Mouse (Mus musculus) MEL (cell line): ENCODE results near the gene RPS10-NUDT3. TPM values are rescaled to one million over a fixed set of nuclear protein-coding genes. Genes with fewer than 3 reads are reported as not detected.

Source experiments
- DNase-seq: peaks from one replicate; pipeline ENCODE4 v3.0.0; 2011; ENCODE audit warnings: low read depth, low spot score
- H3K27ac ChIP-seq: 2 replicates; pipeline ENCODE4 v1.5.1; 2012; ENCODE audit warnings: low read depth, mild to moderate bottlenecking, control low read depth, low read length, moderate library complexity; ENCODE audit not compliant: control insufficient read depth
- H3K27me3 ChIP-seq, 2 experiments: fragments of 150-350 bp in 1 of 2; sonication (generic) in 1 of 2; 2 replicates each; pipeline ENCODE4 v1.6.1; 2012; ENCODE audit warnings: low read length in 2 of 2, mild to moderate bottlenecking in 2 of 2, improper control_type of control experiment in 1 of 2, moderate library complexity in 1 of 2; ENCODE audit not compliant: insufficient read depth in 2 of 2, control insufficient read depth in 1 of 2
- H3K36me3 ChIP-seq, 2 experiments: 2 replicates each; pipeline ENCODE4 v1.6.1; 2012 to 2014; ENCODE audit warnings: low read length in 2 of 2, improper control_type of control experiment in 1 of 2, inconsistent platforms in 1 of 2, mild to moderate bottlenecking in 1 of 2; ENCODE audit not compliant: insufficient read depth in 2 of 2, control insufficient read depth in 1 of 2
- H3K4me1 ChIP-seq, 2 experiments: fragments of 150-350 bp in 1 of 2; sonication (generic) in 1 of 2; 2 replicates each; pipeline ENCODE4 v1.6.1; 2012; ENCODE audit warnings: low read length in 2 of 2, improper control_type of control experiment in 1 of 2, mild to moderate bottlenecking in 1 of 2; ENCODE audit not compliant: insufficient read depth in 2 of 2, control insufficient read depth in 1 of 2
- H3K4me3 ChIP-seq, 2 experiments: fragments of 150-350 bp in 1 of 2; sonication (generic) in 1 of 2; 2 replicates each; pipeline ENCODE4 v1.5.1; 2012; ENCODE audit warnings: low read depth in 2 of 2, low read length in 2 of 2, mild to moderate bottlenecking in 2 of 2, moderate library complexity in 2 of 2, control low read depth in 1 of 2, improper control_type of control experiment in 1 of 2; ENCODE audit not compliant: control insufficient read depth in 1 of 2, insufficient read depth in 1 of 2
- H3K79me2 ChIP-seq: 2 replicates; pipeline ENCODE4 v1.6.1; 2012; ENCODE audit warnings: mild to moderate bottlenecking, low read length, moderate library complexity; ENCODE audit not compliant: control insufficient read depth, poor library complexity, insufficient read depth
- H3K9ac ChIP-seq: 2 replicates; pipeline ENCODE4 v1.6.1; 2012; ENCODE audit warnings: low read depth, mild to moderate bottlenecking, control low read depth, low read length, moderate library complexity; ENCODE audit not compliant: control insufficient read depth, poor library complexity, severe bottlenecking
- H3K9me3 ChIP-seq: fragments of 150-350 bp; sonication (generic); replicated peaks from 2 replicates; pipeline ENCODE4 v1.6.1; 2012; ENCODE audit warnings: mild to moderate bottlenecking, low read length, improper control_type of control experiment, moderate library complexity; ENCODE audit not compliant: insufficient read depth
- CHD1 ChIP-seq: IDR thresholded peaks from 2 replicates; pipeline ENCODE4 v1.6.1; 2012; ENCODE audit warnings: low read depth, mild to moderate bottlenecking, inconsistent platforms, low read length, improper control_type of control experiment
- CHD2 ChIP-seq: IDR thresholded peaks from 2 replicates; pipeline ENCODE4 v1.6.1; 2011; ENCODE audit warnings: low read length, improper control_type of control experiment
- CTCF ChIP-seq, 3 experiments: IDR thresholded peaks in 2 of 3; conservative IDR thresholded peaks in 1 of 3; 2 replicates each; pipeline ENCODE4 v1.5.1; 2011 to 2012; ENCODE audit warnings: low read length in 3 of 3, low read depth in 2 of 3, mild to moderate bottlenecking in 2 of 3, improper control_type of control experiment in 1 of 3, inconsistent platforms in 1 of 3, mixed read lengths in 1 of 3, moderate library complexity in 1 of 3; ENCODE audit not compliant: control insufficient read depth in 1 of 3, insufficient read depth in 1 of 3, poor library complexity in 1 of 3, severe bottlenecking in 1 of 3
- E2F4 ChIP-seq: IDR thresholded peaks from 2 replicates; pipeline ENCODE4 v1.6.1; 2011; ENCODE audit warnings: low read depth, low read length, improper control_type of control experiment, borderline replicate concordance
- ELF1 ChIP-seq: IDR thresholded peaks from 2 replicates; pipeline ENCODE4 v1.6.1; 2014; ENCODE audit warnings: low read depth, mild to moderate bottlenecking, inconsistent platforms, low read length, improper control_type of control experiment, moderate library complexity
- EP300 ChIP-seq, 2 experiments: IDR thresholded peaks; 2 replicates each; pipeline ENCODE4 v1.6.1; 2011; ENCODE audit warnings: improper control_type of control experiment in 2 of 2, low read length in 2 of 2, low read depth in 1 of 2, mild to moderate bottlenecking in 1 of 2
- MEF2A ChIP-seq: IDR thresholded peaks from 2 replicates; pipeline ENCODE4 v1.6.1; 2014; ENCODE audit warnings: low read depth, mild to moderate bottlenecking, inconsistent platforms, low read length, improper control_type of control experiment; ENCODE audit not compliant: poor library complexity, insufficient replicate concordance, severe bottlenecking; ENCODE audit errors: extremely low read depth
- MXI1 ChIP-seq: IDR thresholded peaks from 2 replicates; pipeline ENCODE4 v1.6.1; 2011; ENCODE audit warnings: mild to moderate bottlenecking, low read depth, low read length, improper control_type of control experiment
- MYB ChIP-seq: IDR thresholded peaks from 2 replicates; pipeline ENCODE4 v1.6.1; 2011; ENCODE audit warnings: mild to moderate bottlenecking, low read depth, low read length, improper control_type of control experiment
- NELFE ChIP-seq: IDR thresholded peaks from 2 replicates; pipeline ENCODE4 v1.6.1; 2011; ENCODE audit warnings: low read depth, low read length, improper control_type of control experiment
- POLR2AphosphoS5 ChIP-seq: IDR thresholded peaks from 2 replicates; pipeline ENCODE4 v1.6.1; 2012; ENCODE audit warnings: low read depth, borderline replicate concordance, mild to moderate bottlenecking, inconsistent platforms, low read length, moderate library complexity, mixed read lengths
- RCOR1 ChIP-seq: IDR thresholded peaks from 2 replicates; pipeline ENCODE4 v1.6.1; 2012; ENCODE audit warnings: low read depth, mild to moderate bottlenecking, inconsistent platforms, low read length, improper control_type of control experiment
- TAL1 ChIP-seq: IDR thresholded peaks from 2 replicates; pipeline ENCODE4 v1.6.1; 2012; ENCODE audit warnings: mild to moderate bottlenecking, inconsistent platforms, low read length, moderate library complexity, mixed read lengths
- TCF12 ChIP-seq: IDR thresholded peaks from 2 replicates; pipeline ENCODE4 v1.6.1; 2014; ENCODE audit warnings: low read depth, mild to moderate bottlenecking, inconsistent platforms, low read length, improper control_type of control experiment, moderate library complexity
- UBTF ChIP-seq: IDR thresholded peaks from 2 replicates; pipeline ENCODE4 v1.6.1; 2012; ENCODE audit warnings: low read depth, mild to moderate bottlenecking, inconsistent platforms, low read length, improper control_type of control experiment, moderate library complexity, borderline replicate concordance; ENCODE audit not compliant: insufficient read depth
- polyA plus RNA-seq, 2 experiments: library from polyadenylated mRNA; stranded (reverse) in 1 of 2; unstranded in 1 of 2; fragments of >175 nt in 1 of 2; fragments of >200 nt in 1 of 2; gene quantifications; 2 replicates each; pipeline versions ENCODE4 v1.2.1 to v1.2.4; 2012; ENCODE audit warnings: low replicate concordance in 2 of 2, low read depth in 1 of 2; ENCODE audit not compliant: insufficient read length in 2 of 2, insufficient read depth in 1 of 2, missing spikeins in 1 of 2
- total RNA-seq: library from RNA; depleted of rRNA; stranded (reverse); fragments of 300-350 nt; gene quantifications from 2 replicates; pipeline ENCODE4 v1.2.3, GENCODE M21; 2012

The RPS10-NUDT3 gene
- total and polyA plus RNA-seq, 3 experiments, result 37.3 TPM; not detected in 2

DNA sequence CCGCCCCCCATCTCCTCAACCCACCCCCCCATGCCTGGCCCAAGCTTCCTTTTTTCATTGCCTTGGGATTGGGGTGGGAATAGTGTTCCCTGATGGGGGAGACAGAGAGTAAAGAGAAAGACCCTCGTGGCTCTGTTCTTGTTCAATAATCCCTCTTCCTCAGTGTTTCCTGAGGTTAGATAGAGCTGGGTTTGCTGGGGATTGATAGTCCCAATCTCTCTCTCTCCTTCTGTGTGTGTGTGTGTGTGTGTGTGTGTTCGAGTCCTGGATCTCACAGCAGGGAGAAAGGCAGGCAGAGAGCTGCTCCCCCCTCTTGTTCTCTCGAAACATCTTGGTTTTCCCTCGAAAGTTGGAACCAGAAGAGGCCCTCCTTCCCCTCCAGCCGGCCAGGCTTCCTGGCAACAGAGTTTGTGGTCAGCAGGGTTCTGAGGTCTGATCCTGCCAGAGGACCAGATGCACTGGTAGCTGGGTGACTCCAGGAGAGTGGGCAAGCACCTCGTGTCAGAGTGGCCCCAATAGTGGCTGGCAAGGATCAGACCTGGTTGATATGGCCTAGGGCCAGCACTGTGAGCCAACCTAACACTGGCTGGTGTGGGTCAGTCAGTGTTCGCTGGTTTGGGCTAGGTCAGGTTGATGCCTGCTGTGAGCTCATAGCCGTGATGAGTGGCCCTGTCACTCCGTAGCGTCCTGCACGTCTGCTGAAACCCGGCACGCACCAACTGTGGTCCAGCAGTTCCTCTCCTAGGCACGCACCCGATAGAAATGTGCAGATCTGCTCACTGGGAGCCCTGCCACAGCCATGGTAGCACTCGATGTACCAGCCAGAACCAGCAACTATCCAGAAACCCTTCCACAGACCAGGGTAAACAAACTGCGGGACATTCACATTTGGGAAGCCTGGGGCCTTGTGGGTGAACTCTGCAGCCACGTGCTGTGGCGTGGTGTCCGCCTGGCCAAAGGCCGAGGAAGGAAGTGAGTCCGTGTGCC is 82.5 kb downstream of the RPS10-NUDT3 start:
- no peak overlapping the region for H3K9ac ChIP-seq

DNA sequence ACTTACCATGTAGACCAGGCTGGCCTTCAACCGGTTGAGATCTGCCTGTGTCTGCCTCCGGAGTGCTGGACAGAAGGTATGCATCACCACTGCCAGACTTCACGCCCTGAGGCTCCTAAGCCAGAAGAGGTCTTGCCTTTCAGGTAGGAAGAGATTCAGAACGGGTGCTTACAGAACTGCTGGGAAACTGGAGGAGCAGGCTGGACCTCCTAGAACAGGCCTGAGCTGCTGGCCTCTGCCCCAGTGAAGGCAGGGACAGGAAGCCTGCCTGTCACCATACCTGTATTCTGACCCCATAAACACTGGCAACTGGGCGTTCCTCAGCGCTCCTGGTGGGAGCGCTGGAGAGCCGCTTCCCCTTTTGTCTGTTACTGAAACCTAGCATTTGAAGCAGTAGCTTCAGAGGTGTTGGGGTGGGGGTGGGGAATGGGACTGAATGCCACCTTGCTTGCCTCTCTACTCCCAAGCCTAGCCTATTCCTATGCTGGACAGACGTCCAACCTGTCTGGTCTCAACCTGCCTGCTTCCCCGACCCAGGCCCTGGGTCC is 83.6 kb downstream of the RPS10-NUDT3 start:
- no peak overlapping the region for H3K9ac ChIP-seq
- H3K4me3 ChIP-seq, result no peak overlapping the region
- DNase-seq, result no peak
- H3K36me3 ChIP-seq, result peaks cover 0 to 2% of the 10 kb centered on the region in 2 experiments; a peak in 1 of 4 replicates
- H3K79me2 ChIP-seq, result peaks cover 9% of the 10 kb centered on the region
- no peaks in the 10 kb centered on the region for H3K9me3 ChIP-seq
- no peak overlapping the region for H3K27ac ChIP-seq
- H3K4me1 ChIP-seq, result peaks cover 0 to 10% of the 10 kb centered on the region in 2 experiments; a peak in 2 of 4 replicates
- H3K27me3 ChIP-seq, result no peaks in the 10 kb centered on the region
- TF ChIP-seq CTCF (IDR thresholded peaks at IDR 0.05 in 2 of 3, conservative IDR thresholded peaks at IDR 0.05 in 1 of 3; ENCODE audit: control insufficient read depth in 1 of 3, insufficient read depth in 1 of 3, low read depth in 2 of 3, low read length in 3 of 3, poor library complexity in 1 of 3, severe bottlenecking in 1 of 3) (peak in 2 of 3 experiments; percentile 21 to 35; a peak in 3 of 6 replicates), RCOR1 (no peak), MYB (no peak), CHD1 (no peak), UBTF (no peak), POLR2AphosphoS5 (no peak), CHD2 (no peak), E2F4 (no peak)

More for the DNA sequence above, 82.5 kb downstream of the RPS10-NUDT3 start:
- peaks cover 20% of the 10 kb centered on the region for H3K79me2 ChIP-seq
- H3K27me3 ChIP-seq, result no peaks in the 10 kb centered on the region
- TF ChIP-seq TCF12 (peak; percentile 51; the same call in 1 of the 2 replicates), EP300 (IDR thresholded peaks at IDR 0.05; ENCODE audit: low read depth in 1 of 2, low read length in 2 of 2) (peak; percentile 34 to 58; a peak in 2 of 4 replicates), TAL1 (peak; percentile 30; the same call in 1 of the 2 replicates), ELF1 (no peak), MXI1 (no peak), MEF2A (no peak), NELFE (no peak)
- H3K27ac ChIP-seq, result no peak overlapping the region
- H3K4me3 ChIP-seq, result no peak overlapping the region
- peaks cover 0 to 2% of the 10 kb centered on the region in 2 experiments; a peak in 1 of 4 replicates for H3K36me3 ChIP-seq
- peaks cover 0 to 10% of the 10 kb centered on the region in 2 experiments; a peak in 2 of 4 replicates for H3K4me1 ChIP-seq
- no peaks in the 10 kb centered on the region for H3K9me3 ChIP-seq
- no peak for DNase-seq
